Mouse (Mus musculus) intestine, embryonic 16.5 days (tissue): ENCODE results near the gene Slc17a8. TPM values are rescaled to one million over a fixed set of nuclear protein-coding genes. Genes with fewer than 3 reads are reported as not detected.
"Not testable (repeated sequence)": the region's sequence is repeated elsewhere in the genome, so short reads cannot be mapped to it uniquely, and the experiment has no call there.

Experiments used
- ATAC-seq: fragments of 200-750 bp; cut with Nextera tagmentation; 2 replicates; pipeline ENCODE4 v1.8.0; 2017; ENCODE audit warnings: moderate TSS enrichment, moderate library complexity
- H3K27ac ChIP-seq: fragments of 300-500 bp; sonication (generic); 2 replicates; pipeline ENCODE4 v1.5.1; 2014; ENCODE audit warnings: mild to moderate bottlenecking, low read length
- H3K27me3 ChIP-seq: fragments of 300-500 bp; sonication (generic); replicated peaks from 2 replicates; pipeline ENCODE4 v1.6.1; 2014; ENCODE audit warnings: low read length, control low read depth, mixed read lengths; ENCODE audit not compliant: control insufficient read depth, insufficient read depth
- H3K36me3 ChIP-seq: fragments of 300-500 bp; sonication (generic); 2 replicates; pipeline ENCODE4 v1.6.1; 2014; ENCODE audit warnings: low read length, control low read depth; ENCODE audit not compliant: control insufficient read depth, insufficient read depth
- H3K4me1 ChIP-seq: fragments of 300-500 bp; sonication (generic); 2 replicates; pipeline ENCODE4 v1.6.1; 2014; ENCODE audit warnings: low read length, control low read depth, mixed read lengths; ENCODE audit not compliant: control insufficient read depth, insufficient read depth
- H3K4me2 ChIP-seq: fragments of 300-500 bp; sonication (generic); 2 replicates; pipeline ENCODE4 v1.6.1; 2014; ENCODE audit warnings: low read depth, low read length, control low read depth
- H3K4me3 ChIP-seq: fragments of 300-500 bp; sonication (generic); 2 replicates; pipeline ENCODE4 v1.5.1; 2014; ENCODE audit warnings: mild to moderate bottlenecking, low read length
- H3K9ac ChIP-seq: fragments of 300-500 bp; sonication (generic); 2 replicates; pipeline ENCODE4 v1.6.1; 2014; ENCODE audit warnings: low read depth, low read length
- H3K9me3 ChIP-seq: fragments of 300-500 bp; sonication (generic); 2 replicates; pipeline ENCODE4 v1.6.1; 2016; ENCODE audit warnings: low read length, control low read depth; ENCODE audit not compliant: control insufficient read depth
- WGBS: fragments of 180-500 bp; shearing (Covaris S2); extraction: QIAGEN DNeasy Blood & Tissue Kit; methylation state at CpG from one replicate; pipeline ENCODE4 v1.1.7; 2014; 5-methylcytosine and 5-hydroxymethylcytosine counted together
- polyA plus RNA-seq: library from polyadenylated mRNA; unstranded; fragments of >200 nt; fragmentation: Nextera tagmentation; extraction: Ambion mirVana; gene quantifications from 2 replicates; pipeline ENCODE4 v1.2.1, GENCODE M21; 2015

Slc17a8 gene
- polyA plus RNA-seq: 0.13 and 0.22 TPM in 2 replicates

GRCm38 (mm10) chr10:89621129-89621528 lies at the start of gene Slc17a8:
TSS of gene Slc17a8 (minus strand) at chr10:89621253.
- ATAC-seq: no peak
- no peak within 1 kb of the TSS for H3K4me3 ChIP-seq
- H3K9me3 ChIP-seq: no peaks in the 10 kb centered on the region
- no peaks in the 10 kb centered on the region for H3K27me3 ChIP-seq
- no peak within 1 kb of the TSS for H3K9ac ChIP-seq
- H3K27ac ChIP-seq: no peak within 1 kb of the TSS
- WGBS: 33% methylated on average over 7 of the region's 7 CpGs
- no peaks in the 10 kb centered on the region for H3K36me3 ChIP-seq
- no peak within 1 kb of the TSS for H3K4me2 ChIP-seq
- no peaks in the 10 kb centered on the region for H3K4me1 ChIP-seq

- not testable (repeated sequence) for H3K36me3 ChIP-seq, H3K27ac ChIP-seq, H3K9ac ChIP-seq, H3K4me1 ChIP-seq, H3K4me2 ChIP-seq, H3K4me3 ChIP-seq, ATAC-seq, H3K27me3 ChIP-seq, H3K9me3 ChIP-seq
- 93% methylated on average over 5 of the region's 5 CpGs for WGBS
Measured at GRCm38 (mm10) chr10:89670371-89670770, 49.3 kb upstream of the Slc17a8 start.

GRCm38 (mm10) chr10:89667571-89667970 lies 46.5 kb upstream of the Slc17a8 start:
- Histone ChIP-seq H3K4me2 (no peak overlapping the region), H3K27ac (no peak overlapping the region), H3K9ac (no peak overlapping the region), H3K9me3 (no peaks in the 10 kb centered on the region), H3K4me3 (no peak overlapping the region), H3K27me3 (no peaks in the 10 kb centered on the region), H3K36me3 (peaks cover 3% of the 10 kb centered on the region; the same call in 1 of the 2 replicates), H3K4me1 (no peaks in the 10 kb centered on the region)
- ATAC-seq: no peak
- WGBS: 87% methylated on average over 7 of the region's 7 CpGs

DNA sequence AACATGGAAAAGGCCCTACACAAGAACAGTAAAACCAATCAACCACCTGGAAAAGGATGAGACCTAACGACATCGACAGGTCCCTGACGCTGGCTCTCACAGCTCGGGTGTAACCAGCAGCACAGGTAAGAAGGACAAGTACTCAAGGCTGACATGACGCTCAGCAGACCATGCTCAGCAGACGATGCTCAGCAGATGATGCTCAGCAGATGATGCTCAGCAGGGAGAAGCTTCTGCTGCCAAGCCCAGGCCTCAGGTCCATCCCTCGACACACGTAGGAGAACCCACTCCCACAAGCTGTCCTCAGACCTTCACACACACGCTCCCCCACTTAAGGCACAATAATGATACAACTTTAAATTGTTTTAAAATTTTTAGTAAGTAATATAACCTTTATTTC lies 44.6 kb upstream of the Slc17a8 start:
- peaks cover 3% of the 10 kb centered on the region for H3K36me3 ChIP-seq
- no peaks in the 10 kb centered on the region for H3K27me3 ChIP-seq
- no peak overlapping the region for H3K9ac ChIP-seq
- WGBS: 90% methylated on average over 9 of the region's 9 CpGs
- ATAC-seq: no peak
- no peaks in the 10 kb centered on the region for H3K9me3 ChIP-seq
- no peak overlapping the region for H3K4me3 ChIP-seq
- H3K4me1 ChIP-seq: no peaks in the 10 kb centered on the region
- H3K4me2 ChIP-seq: no peak overlapping the region
- no peak overlapping the region for H3K27ac ChIP-seq

DNA sequence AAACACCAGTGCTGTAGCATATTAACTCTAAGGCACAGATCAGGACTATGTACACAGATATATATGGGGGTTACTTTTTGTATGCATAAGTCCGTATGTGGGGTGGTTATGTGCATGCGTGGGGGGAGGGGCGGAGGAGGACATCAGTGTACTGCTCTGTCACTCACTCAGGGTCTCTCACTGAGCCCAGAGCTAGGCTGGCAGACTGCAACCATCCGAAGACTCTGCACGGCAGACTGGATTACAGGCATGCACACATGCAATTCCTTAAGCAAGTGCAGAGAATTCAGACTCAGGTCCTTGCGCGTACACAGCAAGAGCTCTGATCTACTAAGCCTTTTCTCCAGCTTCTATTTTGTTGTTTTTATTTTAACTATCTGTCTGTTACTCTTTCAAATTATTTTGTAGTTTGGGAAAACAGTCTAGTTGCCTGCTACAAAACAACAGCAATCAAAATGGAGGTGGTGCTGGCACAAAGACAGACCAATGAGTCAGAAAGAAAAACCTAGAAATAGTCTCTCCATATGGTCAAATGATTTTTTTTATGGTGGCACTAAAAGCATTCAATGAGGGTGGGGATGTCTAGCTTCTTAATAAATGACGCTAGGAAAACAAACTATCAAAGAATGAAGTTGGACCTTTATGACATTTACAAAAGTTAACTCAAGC lies 44.1 kb upstream of the Slc17a8 start:
- H3K9ac ChIP-seq: no peak overlapping the region
- H3K4me1 ChIP-seq: no peaks in the 10 kb centered on the region
- H3K27me3 ChIP-seq: no peaks in the 10 kb centered on the region
- no peaks in the 10 kb centered on the region for H3K9me3 ChIP-seq
- WGBS: 94% methylated on average over 8 of the region's 8 CpGs
- no peak overlapping the region for H3K27ac ChIP-seq
- ATAC-seq: no peak
- H3K4me3 ChIP-seq: no peak overlapping the region
- no peak overlapping the region for H3K4me2 ChIP-seq
- H3K36me3 ChIP-seq: peaks cover 3% of the 10 kb centered on the region

DNA sequence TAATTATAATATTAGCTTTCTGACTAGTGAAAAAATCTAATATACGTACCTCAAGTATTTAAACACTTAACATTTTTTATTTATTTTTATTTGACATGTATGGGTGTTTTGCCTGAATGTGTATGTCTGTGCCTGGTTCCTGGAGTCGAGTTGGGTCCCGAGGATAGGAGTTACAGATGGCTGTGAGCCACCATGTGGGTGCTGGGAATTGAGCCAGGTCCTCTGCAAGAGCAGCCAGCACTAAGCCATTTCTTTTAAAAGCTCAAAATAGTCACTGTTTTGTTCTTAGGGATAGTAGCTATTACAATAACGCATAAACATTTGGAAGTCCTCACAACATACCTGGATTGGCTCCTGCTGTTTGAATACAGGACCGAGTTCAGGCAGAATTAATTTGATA lies 35.3 kb upstream of the Slc17a8 start:
- no peaks in the 10 kb centered on the region for H3K9me3 ChIP-seq
- 84% methylated on average over 5 of the region's 5 CpGs for WGBS
- ATAC-seq: no peak
- no peak overlapping the region for H3K9ac ChIP-seq
- H3K4me3 ChIP-seq: no peak overlapping the region
- H3K27ac ChIP-seq: no peak overlapping the region
- no peaks in the 10 kb centered on the region for H3K4me1 ChIP-seq
- no peaks in the 10 kb centered on the region for H3K27me3 ChIP-seq
- H3K36me3 ChIP-seq: peaks cover 3% of the 10 kb centered on the region
- H3K4me2 ChIP-seq: no peak overlapping the region

DNA sequence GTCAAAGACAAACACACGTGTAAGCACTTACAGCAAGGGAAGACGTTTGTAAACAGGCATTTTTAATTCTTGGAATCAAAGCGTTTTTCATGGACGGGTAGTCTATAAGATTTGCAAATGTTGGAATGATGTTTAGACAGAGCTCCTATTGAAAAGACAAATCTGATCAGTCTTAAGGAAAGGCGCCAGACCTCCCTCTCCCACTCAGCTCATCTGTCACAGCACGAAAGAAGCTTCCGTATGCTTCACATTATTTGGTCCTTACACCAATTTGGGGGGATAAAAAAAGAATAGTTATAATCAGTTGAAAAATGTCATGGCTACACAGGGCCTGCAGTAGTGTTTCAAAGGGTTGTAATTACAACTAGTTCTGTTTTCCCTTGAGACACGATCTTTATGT lies 31.9 kb upstream of the Slc17a8 start:
- Histone ChIP-seq H3K27me3 (no peaks in the 10 kb centered on the region), H3K9me3 (no peaks in the 10 kb centered on the region), H3K4me1 (no peaks in the 10 kb centered on the region), H3K36me3 (peaks cover 8% of the 10 kb centered on the region; the same call in 1 of the 2 replicates), H3K9ac (no peak overlapping the region), H3K4me2 (no peak overlapping the region), H3K4me3 (no peak overlapping the region), H3K27ac (no peak overlapping the region)
- ATAC-seq: no peak
- 81% methylated on average over 8 of the region's 8 CpGs for WGBS

GRCm38 (mm10) chr10:89651691-89652090 lies 30.6 kb upstream of the Slc17a8 start:
- H3K4me3 ChIP-seq: no peak overlapping the region
- no peaks in the 10 kb centered on the region for H3K9me3 ChIP-seq
- no peaks in the 10 kb centered on the region for H3K27me3 ChIP-seq
- H3K27ac ChIP-seq: no peak overlapping the region
- H3K36me3 ChIP-seq: peaks cover 8% of the 10 kb centered on the region; the same call in 1 of the 2 replicates
- no peak overlapping the region for H3K9ac ChIP-seq
- no peaks in the 10 kb centered on the region for H3K4me1 ChIP-seq
- no peak for ATAC-seq
- H3K4me2 ChIP-seq: no peak overlapping the region
- WGBS: 82% methylated on average over 1 of the region's 1 CpGs

DNA sequence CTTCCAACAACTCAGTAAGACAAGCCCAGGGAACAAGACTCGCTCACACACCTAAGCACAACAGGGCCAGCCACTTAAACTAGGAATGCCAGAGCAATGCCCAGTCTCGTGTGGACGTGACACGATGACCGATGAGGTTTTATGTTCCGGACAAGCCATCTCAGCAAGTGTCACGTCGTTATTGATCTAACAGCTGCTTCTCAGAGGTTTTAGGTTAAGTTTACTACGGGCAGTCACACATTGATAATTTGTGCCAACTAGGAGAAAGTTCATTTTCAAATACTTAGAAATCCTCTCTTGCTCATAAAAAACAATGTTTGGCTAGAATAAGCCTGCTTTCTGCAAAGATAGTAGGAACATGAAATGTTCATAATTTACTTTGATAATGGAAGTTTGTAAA lies 25.9 kb upstream of the Slc17a8 start:
- peaks cover 7% of the 10 kb centered on the region; the same call in 1 of the 2 replicates for H3K36me3 ChIP-seq
- WGBS: 93% methylated on average over 9 of the region's 9 CpGs
- H3K4me2 ChIP-seq: no peak overlapping the region

DNA sequence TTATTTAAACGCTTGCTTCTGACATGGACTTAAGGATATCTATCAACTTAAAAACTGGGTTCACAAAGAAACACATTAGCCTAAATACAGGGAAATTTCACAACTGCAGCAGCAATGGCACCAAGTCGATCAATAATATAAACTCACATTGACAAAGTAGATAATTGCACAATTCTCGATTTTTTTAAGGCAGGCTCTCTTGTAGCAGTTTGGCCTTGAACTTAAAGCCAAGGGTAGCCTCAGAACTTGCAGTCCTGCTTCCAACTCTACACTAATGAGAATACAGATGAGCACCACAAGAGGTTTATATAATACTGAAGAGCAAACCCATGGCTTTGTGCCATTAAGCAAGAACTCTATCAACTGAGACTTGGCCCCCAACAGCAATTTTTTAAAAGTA lies 15.9 kb upstream of the Slc17a8 start:
- no peak for ATAC-seq
- H3K9ac ChIP-seq: no peak overlapping the region
- H3K36me3 ChIP-seq: 0 out of 2 replicates have a peak, but pooled peaks cover 3% of the 10 kb centered on the region
- no peaks in the 10 kb centered on the region for H3K9me3 ChIP-seq
- no peak overlapping the region for H3K4me2 ChIP-seq
- no peak overlapping the region for H3K4me3 ChIP-seq
- H3K4me1 ChIP-seq: no peaks in the 10 kb centered on the region
- no peak overlapping the region for H3K27ac ChIP-seq
- 84% methylated on average over 3 of the region's 3 CpGs for WGBS
- H3K27me3 ChIP-seq: no peaks in the 10 kb centered on the region

More for the DNA sequence above, 25.9 kb upstream of the Slc17a8 start:
- Histone ChIP-seq H3K9me3 (no peaks in the 10 kb centered on the region), H3K4me3 (no peak overlapping the region), H3K27ac (no peak overlapping the region), H3K9ac (no peak overlapping the region), H3K4me1 (no peaks in the 10 kb centered on the region), H3K27me3 (no peaks in the 10 kb centered on the region)
- no peak for ATAC-seq
